Mouse (Mus musculus) heart, embryonic 12.5 days (tissue): ENCODE data around the gene Olfr156. TPM values are rescaled to one million over a fixed set of nuclear protein-coding genes. Genes with fewer than 3 reads are reported as not detected.

Experiments used
- ATAC-seq: fragments of 200-750 bp; cut with Nextera tagmentation; 2 replicates; pipeline ENCODE4 v1.8.0; 2017; ENCODE audit warnings: moderate TSS enrichment, moderate library complexity; ENCODE audit not compliant: insufficient number of reproducible peaks, low FRiP score
- H3K27ac ChIP-seq: fragments of 300-500 bp; sonication (generic); 2 replicates; pipeline ENCODE4 v1.5.1; 2016; ENCODE audit warnings: mild to moderate bottlenecking, moderate library complexity; ENCODE audit not compliant: poor library complexity, severe bottlenecking
- H3K27me3 ChIP-seq: fragments of 300-500 bp; sonication (generic); replicated peaks from 2 replicates; pipeline ENCODE4 v1.6.1; 2016; ENCODE audit warnings: mild to moderate bottlenecking, moderate library complexity
- H3K36me3 ChIP-seq: fragments of 300-500 bp; sonication (generic); 2 replicates; pipeline ENCODE4 v1.6.1; 2016; ENCODE audit warnings: mild to moderate bottlenecking, moderate library complexity
- H3K4me1 ChIP-seq: fragments of 300-500 bp; sonication (generic); replicated peaks from 2 replicates; pipeline ENCODE4 v1.6.1; 2016; ENCODE audit warnings: mild to moderate bottlenecking
- H3K4me2 ChIP-seq: fragments of 300-500 bp; sonication (generic); 2 replicates; pipeline ENCODE4 v1.6.1; 2016; ENCODE audit warnings: mild to moderate bottlenecking, moderate library complexity
- H3K4me3 ChIP-seq: fragments of 300-500 bp; sonication (generic); 2 replicates; pipeline ENCODE4 v1.5.1; 2016; ENCODE audit warnings: mild to moderate bottlenecking
- H3K9ac ChIP-seq: fragments of 300-500 bp; sonication (generic); 2 replicates; pipeline ENCODE4 v1.6.1; 2016; ENCODE audit warnings: mild to moderate bottlenecking, moderate library complexity
- H3K9me3 ChIP-seq: fragments of 300-500 bp; sonication (generic); replicated peaks from 2 replicates; pipeline ENCODE4 v1.6.1; 2016; ENCODE audit warnings: mild to moderate bottlenecking, moderate library complexity
- WGBS: fragments of 180-500 bp; shearing (Covaris S2); methylation state at CpG from one replicate; pipeline ENCODE4 v1.1.7; 2016; 5-methylcytosine and 5-hydroxymethylcytosine counted together
- polyA plus RNA-seq: library from polyadenylated mRNA; unstranded; fragments of >200 nt; fragmentation: Nextera tagmentation; extraction: Ambion mirVana; gene quantifications from 2 replicates; pipeline ENCODE4 v1.2.1, GENCODE M21; 2016

Gene Olfr156
- not detected in 2 replicates for polyA plus RNA-seq

DNA sequence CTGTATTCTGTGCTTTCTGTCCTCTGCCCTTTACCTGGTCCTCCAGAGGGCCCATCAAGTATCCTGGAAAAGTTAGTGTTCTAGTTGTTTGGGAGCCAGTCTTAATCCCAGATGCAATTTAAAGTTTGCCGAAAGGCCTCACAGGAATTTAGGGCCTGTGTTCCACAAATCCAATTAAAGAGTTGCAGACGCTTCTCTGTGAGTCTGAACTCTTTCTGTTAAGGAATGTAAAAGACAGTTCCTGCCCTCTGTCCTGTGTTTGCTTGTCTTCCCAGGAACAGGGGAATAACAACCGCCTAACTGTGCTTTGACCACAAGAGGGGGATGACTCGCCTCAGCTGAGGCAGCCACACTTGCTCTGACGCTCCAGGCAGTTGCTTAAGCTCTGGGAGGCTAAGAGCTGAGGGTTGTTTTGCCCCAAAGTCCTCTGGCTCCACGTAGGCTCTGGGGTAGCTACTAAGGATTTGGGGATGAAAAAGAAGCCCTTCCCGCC is at the start of gene Olfr156:
TSS of gene Olfr156 (minus strand) at position 51 of the 493 bp plus-strand sequence.
- H3K4me2 ChIP-seq = no peak within 1 kb of the TSS
- peaks cover 5% of the 10 kb centered on the region; the same call in 1 of the 2 replicates for H3K4me1 ChIP-seq
- H3K9ac ChIP-seq = no peak within 1 kb of the TSS
- H3K4me3 ChIP-seq = no peak within 1 kb of the TSS
- no peaks in the 10 kb centered on the region for H3K36me3 ChIP-seq
- H3K27ac ChIP-seq = no peak within 1 kb of the TSS
- no peaks in the 10 kb centered on the region for H3K9me3 ChIP-seq
- 9% methylated on average over 7 of the region's 7 CpGs for WGBS
- ATAC-seq = no peak
- H3K27me3 ChIP-seq = no peaks in the 10 kb centered on the region; the same call in 1 of the 2 replicates

DNA sequence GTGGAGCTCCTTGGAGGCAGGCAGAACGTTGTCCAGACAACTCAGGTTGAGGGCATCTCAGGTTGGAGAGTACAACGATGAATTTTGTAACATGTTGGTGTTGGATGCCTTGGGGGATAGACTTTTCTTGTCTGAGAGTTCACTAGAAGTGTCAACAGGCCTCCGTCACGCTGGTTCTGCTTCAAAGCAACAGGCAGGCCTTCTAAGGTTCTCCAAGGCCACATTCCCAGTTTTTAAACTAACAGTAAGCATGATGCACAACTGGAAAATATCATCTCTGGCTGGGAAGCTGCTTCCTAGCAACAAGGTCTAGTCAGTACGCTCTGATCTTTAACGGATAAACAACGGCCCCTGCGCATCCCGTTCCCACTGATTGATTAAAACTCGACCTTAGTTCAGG is 46.1 kb upstream of the Olfr156 start:
- 89% methylated on average over 10 of the region's 10 CpGs for WGBS
- Histone ChIP-seq H3K27ac (no peak overlapping the region), H3K9me3 (peaks cover 3% of the 10 kb centered on the region; the same call in 1 of the 2 replicates), H3K4me3 (no peak overlapping the region), H3K4me1 (peaks cover 3% of the 10 kb centered on the region; the same call in 1 of the 2 replicates), H3K36me3 (no peaks in the 10 kb centered on the region), H3K27me3 (no peaks in the 10 kb centered on the region), H3K9ac (no peak overlapping the region), H3K4me2 (no peak overlapping the region)
- no peak for ATAC-seq

DNA sequence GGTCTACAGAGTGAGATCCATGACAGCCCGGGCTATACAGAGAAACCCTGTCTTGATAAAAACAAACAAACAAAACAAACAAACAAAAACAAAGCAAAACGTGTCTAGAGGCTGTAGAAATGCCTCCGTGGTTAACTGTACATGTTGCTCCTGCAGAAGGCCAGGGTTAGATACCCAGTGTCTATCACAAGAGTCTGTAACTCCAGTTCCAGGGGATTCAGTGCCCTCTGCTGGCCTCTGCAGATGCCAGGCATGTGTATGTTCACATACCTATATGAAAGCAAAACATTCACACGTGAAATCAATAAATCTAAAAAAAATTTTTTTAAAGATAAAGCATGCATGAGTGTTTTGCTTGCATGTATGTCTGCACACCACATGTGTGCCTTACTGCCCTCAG is 39.6 kb upstream of the Olfr156 start:
- Histone ChIP-seq H3K4me3 (no peak overlapping the region), H3K4me2 (no peak overlapping the region), H3K9ac (no peak overlapping the region), H3K27me3 (no peaks in the 10 kb centered on the region), H3K4me1 (peaks cover 6% of the 10 kb centered on the region), H3K36me3 (no peaks in the 10 kb centered on the region), H3K9me3 (0 out of 2 replicates have a peak, but pooled peaks cover 3% of the 10 kb centered on the region), H3K27ac (no peak overlapping the region)
- ATAC-seq = no peak
- 53% methylated on average over 4 of the region's 4 CpGs for WGBS

DNA sequence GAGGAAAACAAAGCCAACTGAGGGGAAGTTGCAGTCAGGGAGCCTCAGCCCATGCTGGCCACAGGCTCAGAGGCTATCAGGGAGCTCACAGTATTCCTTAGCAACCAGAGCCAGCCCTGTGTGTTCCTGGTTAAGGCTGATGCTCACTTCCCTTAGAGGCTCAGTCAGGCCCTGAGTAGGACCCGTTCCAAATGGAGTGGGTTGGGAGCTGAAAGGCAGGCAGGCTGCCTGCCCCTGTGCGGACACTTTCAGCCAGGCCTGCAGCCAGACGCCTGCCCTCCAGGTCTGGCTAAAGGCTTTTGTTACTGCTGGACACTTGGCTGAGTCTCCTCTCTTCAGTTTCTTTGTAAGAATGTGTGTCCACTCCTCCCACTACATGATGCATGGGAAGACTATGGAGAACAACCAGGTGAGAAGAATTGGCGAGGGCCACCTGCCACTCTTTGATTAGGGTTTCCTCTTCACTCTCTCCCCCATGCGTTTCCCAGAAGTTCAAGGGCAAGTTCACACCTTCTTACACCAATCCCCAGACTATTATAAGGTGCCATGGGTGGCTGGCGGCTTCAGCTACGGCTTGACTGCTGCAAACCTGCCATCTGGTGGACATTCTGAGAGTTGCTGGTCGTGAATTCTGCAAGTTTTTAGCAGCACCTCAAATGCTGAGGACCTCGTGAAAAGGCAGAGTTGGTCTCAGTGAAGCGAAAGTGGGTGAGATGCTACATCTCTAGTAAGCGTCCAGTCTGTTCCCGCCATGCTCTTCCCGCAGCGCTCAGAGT is 37.2 kb upstream of the Olfr156 start:
- no peak overlapping the region for H3K27ac ChIP-seq
- no peaks in the 10 kb centered on the region for H3K27me3 ChIP-seq
- H3K4me2 ChIP-seq = peak overlapping the region; percentile 26; the same call in 1 of the 2 replicates
- 15% methylated on average over 14 of the region's 14 CpGs for WGBS
- ATAC-seq = no peak
- no peaks in the 10 kb centered on the region for H3K9me3 ChIP-seq
- no peaks in the 10 kb centered on the region for H3K36me3 ChIP-seq
- H3K4me3 ChIP-seq = no peak overlapping the region
- no peak overlapping the region for H3K9ac ChIP-seq
- peaks cover 6% of the 10 kb centered on the region for H3K4me1 ChIP-seq

DNA sequence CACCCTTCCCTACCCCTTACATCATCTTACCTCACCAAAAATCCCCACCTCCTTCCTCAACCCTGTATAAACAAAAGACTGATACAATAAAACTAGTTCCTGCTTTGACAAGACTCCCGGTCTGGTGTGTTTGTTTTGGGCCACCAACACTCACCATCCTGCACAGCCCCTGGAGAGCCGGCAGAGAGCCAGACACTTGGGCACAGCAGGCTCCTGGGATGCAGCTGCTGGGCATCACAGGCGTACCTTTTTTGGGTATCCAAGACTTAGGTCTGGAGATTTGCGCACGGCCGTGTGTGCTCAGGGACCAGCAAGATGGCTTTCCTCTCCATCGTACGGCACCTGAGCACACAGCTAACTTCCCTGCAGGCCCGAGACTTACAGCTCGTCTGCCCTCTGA is 36.2 kb upstream of the Olfr156 start:
- Histone ChIP-seq H3K4me3 (no peak overlapping the region), H3K4me1 (peaks cover 6% of the 10 kb centered on the region), H3K36me3 (no peaks in the 10 kb centered on the region), H3K9ac (no peak overlapping the region), H3K27me3 (no peaks in the 10 kb centered on the region), H3K27ac (no peak overlapping the region), H3K4me2 (no peak overlapping the region), H3K9me3 (no peaks in the 10 kb centered on the region)
- WGBS = 72% methylated on average over 10 of the region's 10 CpGs
- ATAC-seq = no peak

DNA sequence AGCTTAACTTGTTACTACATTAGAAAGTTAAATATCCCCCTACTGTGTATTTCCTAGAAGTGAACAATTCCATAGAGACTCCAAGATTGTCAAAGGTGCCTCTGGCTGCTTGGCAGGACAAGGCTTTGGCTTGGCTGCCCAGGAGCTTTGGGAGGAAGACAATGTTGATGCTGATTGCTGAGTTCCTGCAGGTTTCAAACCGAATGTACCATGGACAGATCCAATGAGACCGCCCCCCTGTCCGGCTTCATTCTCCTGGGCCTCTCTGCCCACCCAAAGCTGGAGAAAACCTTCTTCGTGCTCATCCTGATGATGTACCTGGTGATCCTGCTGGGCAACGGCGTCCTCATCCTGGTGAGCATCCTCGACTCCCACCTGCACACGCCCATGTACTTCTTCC is 30.4 kb upstream of the Olfr156 start:
- 63% methylated on average over 8 of the region's 8 CpGs for WGBS

DNA sequence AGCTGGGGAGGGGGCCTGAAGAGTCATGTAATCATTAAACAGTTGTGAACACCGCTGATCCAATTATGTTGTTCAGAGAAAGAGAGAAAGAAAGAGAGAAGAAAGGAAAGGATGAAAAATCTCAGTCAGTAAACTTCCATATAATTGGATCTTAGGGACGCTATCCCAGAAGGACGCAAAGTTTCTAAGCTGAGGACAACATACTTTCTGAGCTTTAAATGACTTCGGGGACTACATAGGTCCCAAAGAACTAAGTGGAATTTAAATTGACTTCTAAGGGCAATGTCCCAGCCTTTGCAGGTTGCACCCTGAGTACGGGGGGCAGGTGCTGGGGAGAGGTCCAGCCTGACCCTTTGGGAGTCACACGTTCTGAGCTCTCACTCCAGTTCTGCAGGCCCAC is 27.6 kb upstream of the Olfr156 start, which contains the start of gene Olfr155:
TSS of gene Olfr155 (plus strand) at position 301 of the 400 bp plus-strand sequence.
- H3K9me3 ChIP-seq = no peaks in the 10 kb centered on the region
- no peaks in the 10 kb centered on the region for H3K36me3 ChIP-seq
- no peak within 1 kb of the TSS for H3K9ac ChIP-seq
- 81% methylated on average over 6 of the region's 6 CpGs for whole genome bisulfite sequencing
- no peak for ATAC-seq
- no peak within 1 kb of the TSS for H3K27ac ChIP-seq
- no peak within 1 kb of the TSS for H3K4me3 ChIP-seq
- peaks cover 10% of the 10 kb centered on the region for H3K4me1 ChIP-seq
- no peak within 1 kb of the TSS for H3K4me2 ChIP-seq
- H3K27me3 ChIP-seq = no peaks in the 10 kb centered on the region

More for the DNA sequence above, 30.4 kb upstream of the Olfr156 start:
- no peak for ATAC-seq
- Histone ChIP-seq H3K27ac (no peak overlapping the region), H3K9ac (no peak overlapping the region), H3K4me3 (no peak overlapping the region), H3K4me2 (no peak overlapping the region), H3K36me3 (no peaks in the 10 kb centered on the region), H3K4me1 (peaks cover 10% of the 10 kb centered on the region), H3K27me3 (no peaks in the 10 kb centered on the region), H3K9me3 (no peaks in the 10 kb centered on the region)

DNA sequence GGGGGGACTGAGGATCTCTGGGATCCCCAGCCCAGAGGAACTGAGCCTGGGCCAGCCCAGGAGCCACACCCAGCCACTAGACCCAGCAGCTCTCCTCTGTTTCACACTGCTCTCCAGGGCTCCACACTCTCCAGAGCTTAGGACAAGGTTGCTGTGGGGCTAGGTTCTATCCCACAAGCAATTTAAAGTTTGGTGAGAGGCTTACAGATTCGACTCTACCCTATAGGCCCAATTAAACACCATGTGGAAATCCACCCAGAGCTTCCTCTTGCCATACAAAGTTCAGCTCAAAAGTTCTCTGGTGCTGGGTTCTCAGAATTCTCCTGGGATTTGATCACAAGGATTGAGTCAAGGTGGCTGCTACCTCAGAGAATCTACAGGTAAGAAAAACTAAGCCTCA is 16.4 kb upstream of the Olfr156 start, which contains the start of gene Olfr157:
TSS of gene Olfr157 (minus strand) at position 101 of the 400 bp plus-strand sequence.
- no peak for ATAC-seq
- 69% methylated on average over 1 of the region's 1 CpGs for WGBS
- H3K27ac ChIP-seq = no peak within 1 kb of the TSS
- H3K4me2 ChIP-seq = no peak within 1 kb of the TSS
- no peaks in the 10 kb centered on the region for H3K36me3 ChIP-seq
- H3K9ac ChIP-seq = no peak within 1 kb of the TSS
- no peak within 1 kb of the TSS for H3K4me3 ChIP-seq
- H3K4me1 ChIP-seq = peaks cover 10% of the 10 kb centered on the region
- H3K9me3 ChIP-seq = peaks cover 4% of the 10 kb centered on the region
- H3K27me3 ChIP-seq = no peaks in the 10 kb centered on the region

DNA sequence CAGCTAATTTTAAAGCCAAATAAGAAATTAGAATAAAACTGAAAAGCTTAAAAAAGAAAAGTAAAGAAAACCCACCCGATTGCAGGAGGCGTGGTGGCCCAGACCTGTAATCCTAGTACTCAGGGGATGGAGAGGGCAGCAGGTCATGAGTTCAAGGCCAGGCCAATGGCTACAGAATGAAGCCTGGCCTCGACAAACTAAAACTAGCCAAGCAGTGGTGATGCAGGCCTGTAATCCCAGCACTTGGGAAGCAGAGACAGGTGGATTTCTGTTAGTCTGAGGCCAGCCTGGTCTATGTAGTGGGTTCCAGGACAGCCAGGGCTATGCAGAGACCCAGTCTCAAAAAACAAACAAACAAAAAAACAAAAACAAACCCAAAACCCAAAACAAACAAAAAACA is 14.6 kb upstream of the Olfr156 start:
- Histone ChIP-seq H3K4me3 (no peak overlapping the region), H3K4me1 (peaks cover 10% of the 10 kb centered on the region), H3K27me3 (no peaks in the 10 kb centered on the region), H3K9ac (no peak overlapping the region), H3K9me3 (peaks cover 4% of the 10 kb centered on the region), H3K36me3 (no peaks in the 10 kb centered on the region), H3K27ac (no peak overlapping the region), H3K4me2 (no peak overlapping the region)
- no peak for ATAC-seq
- 70% methylated on average over 3 of the region's 3 CpGs for whole genome bisulfite sequencing

DNA sequence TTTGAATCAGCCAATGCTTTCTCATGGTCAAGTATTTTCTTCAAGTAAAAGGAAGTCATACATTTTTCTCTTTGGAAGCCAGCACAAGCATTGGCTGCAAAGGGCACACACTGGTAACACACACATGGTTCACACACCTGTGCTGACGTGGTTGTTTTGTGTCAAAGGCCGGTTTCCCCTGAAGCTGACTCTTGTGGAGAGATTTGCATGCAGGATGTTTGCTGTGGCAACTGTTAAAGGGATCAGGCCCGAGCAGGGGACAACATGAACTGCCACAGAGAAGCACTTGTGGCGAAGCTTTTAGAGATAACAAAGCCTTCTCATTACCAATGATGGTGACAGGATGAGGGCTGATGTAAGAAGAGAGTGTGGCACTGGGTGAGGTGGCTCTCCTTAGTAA is 11.1 kb upstream of the Olfr156 start:
- Histone ChIP-seq H3K4me1 (peaks cover 10% of the 10 kb centered on the region), H3K36me3 (no peaks in the 10 kb centered on the region), H3K4me2 (no peak overlapping the region), H3K4me3 (no peak overlapping the region), H3K27ac (no peak overlapping the region), H3K27me3 (no peaks in the 10 kb centered on the region), H3K9me3 (no peaks in the 10 kb centered on the region), H3K9ac (no peak overlapping the region)
- ATAC-seq = no peak
- 30% methylated on average over 4 of the region's 4 CpGs for WGBS

DNA sequence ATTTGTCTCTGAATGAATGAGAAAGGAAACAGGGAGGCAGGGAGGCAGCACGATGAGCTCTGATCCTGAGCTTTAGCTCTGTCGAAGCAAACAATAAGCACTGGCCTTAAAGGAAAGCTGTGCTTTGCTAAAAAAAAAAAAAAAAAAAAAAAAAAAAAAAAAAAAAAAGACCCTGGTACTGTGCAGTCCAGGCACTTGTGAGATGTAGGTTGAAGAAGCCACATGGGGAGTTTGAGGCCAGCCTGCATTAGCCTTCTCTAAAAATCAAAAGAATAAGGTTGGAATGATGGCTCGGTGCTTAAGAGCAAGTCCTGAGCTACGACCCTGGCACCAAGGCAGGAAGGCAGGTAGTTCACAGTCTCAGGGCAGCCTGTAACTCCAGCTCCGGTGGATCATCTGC is 10.1 kb upstream of the Olfr156 start:
- Histone ChIP-seq H3K9me3 (no peaks in the 10 kb centered on the region), H3K4me3 (no peak overlapping the region), H3K4me1 (peaks cover 10% of the 10 kb centered on the region), H3K36me3 (no peaks in the 10 kb centered on the region), H3K9ac (no peak overlapping the region), H3K4me2 (no peak overlapping the region), H3K27me3 (no peaks in the 10 kb centered on the region), H3K27ac (no peak overlapping the region)
- 66% methylated on average over 5 of the region's 5 CpGs for WGBS
- no peak for ATAC-seq
